ENCODE assay signal across 21 mouse cellular contexts in the genomic region with DNA sequence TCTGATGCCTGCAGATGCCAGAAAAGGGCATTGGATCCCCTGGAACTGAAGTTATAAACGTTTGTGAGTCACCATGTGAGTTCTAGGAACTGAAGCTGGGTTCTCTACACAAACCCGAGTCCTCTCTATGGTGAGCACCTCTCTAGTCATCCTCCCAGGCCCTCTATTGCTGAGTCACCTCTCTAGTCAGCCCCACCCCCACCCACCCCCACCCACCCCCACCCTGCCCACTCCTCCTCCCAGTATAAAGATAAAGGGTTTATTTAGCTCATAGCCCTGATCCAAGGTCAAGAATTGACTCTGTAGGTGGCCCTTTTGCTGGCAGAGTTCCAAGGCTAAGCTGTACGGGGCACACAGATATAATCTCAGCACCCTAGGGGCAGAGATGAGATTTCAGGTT. TPM values are rescaled to one million over a fixed set of nuclear protein-coding genes. Genes with fewer than 3 reads are reported as not detected.
DNase-seq lines count a peak whose midpoint lies in the region; ATAC-seq and TF ChIP-seq lines count a peak whose summit lies in the region.
"Had no signal": no experiment of that assay in that cellular context is flagged by ENCODE, and none has a peak within 500 bp of the region (broad histone marks: within the 10 kb centered on the region; RNA-seq: fewer than 3 reads in every experiment).

No protein-coding gene starts in this region.

- H3K27ac ChIP-seq in ES-Bruce4 (ENCODE audit: insufficient read depth, low read length), result peak overlapping the region; percentile 72
- no peak overlapping the region for H3K27ac ChIP-seq in liver, embryonic 14.5 days
- no peak overlapping the region for H3K27ac ChIP-seq in thymus, adult 2 months (ENCODE audit: control insufficient read depth, insufficient read depth, low read length)
- H3K27ac ChIP-seq: lung, embryonic 15.5 days; neural tube, embryonic 13.5 days had no signal

- no peak for TF ChIP-seq EP300 in ES-Bruce4 (IDR thresholded peaks at IDR 0.05; ENCODE audit: insufficient read depth, low read depth, low read length)
- no peak for TF ChIP-seq EP300 in liver, embryonic 14.5 days (IDR thresholded peaks at IDR 0.05; ENCODE audit: low read depth)

- no peaks in the 10 kb centered on the region for H3K9me3 ChIP-seq in ES-Bruce4 (replicated peaks; ENCODE audit: control insufficient read depth, insufficient read depth, low read length, poor library complexity, severe bottlenecking)
- H3K9me3 ChIP-seq in liver, embryonic 14.5 days (ENCODE audit: control insufficient read depth, low read length), result no peaks in the 10 kb centered on the region
- H3K9me3 ChIP-seq: lung, embryonic 15.5 days; neural tube, embryonic 13.5 days had no signal

- 10% methylated on average over 3 of the region's 3 CpGs for WGBS in liver, embryonic 14.5 days (ENCODE audit: insufficient replicate concordance)
- WGBS in thymus, adult 2 months, result 53% methylated on average over 3 of the region's 3 CpGs

- no peak overlapping the region for H3K9ac ChIP-seq in ES-Bruce4 (ENCODE audit: low read depth, poor library complexity, severe bottlenecking)
- no peak overlapping the region for H3K9ac ChIP-seq in liver, embryonic 14.5 days (replicated peaks)
- H3K9ac ChIP-seq: lung, embryonic 15.5 days; neural tube, embryonic 13.5 days had no signal

- no peak overlapping the region for H3K4me3 ChIP-seq in ES-Bruce4 (ENCODE audit: low read depth, low read length)
- H3K4me3 ChIP-seq in liver, embryonic 14.5 days (ENCODE audit: insufficient read depth in 1 of 2, low read depth in 2 of 2, low read length in 2 of 2), result no peak overlapping the region
- H3K4me3 ChIP-seq in thymus, adult 2 months (ENCODE audit: control insufficient read depth, insufficient read depth, low read length), result no peak overlapping the region
- H3K4me3 ChIP-seq: erythroblast, embryonic 14.5 days; lung, embryonic 15.5 days; neural tube, embryonic 13.5 days had no signal

- H3K36me3 ChIP-seq in ES-Bruce4 (ENCODE audit: control insufficient read depth, insufficient read depth, low read length, poor library complexity, severe bottlenecking), result no peaks in the 10 kb centered on the region
- H3K36me3 ChIP-seq in liver, embryonic 14.5 days (replicated peaks; ENCODE audit: control insufficient read depth, insufficient read depth, low read depth), result no peaks in the 10 kb centered on the region
- no peaks in the 10 kb centered on the region for H3K36me3 ChIP-seq in thymus, adult 2 months (ENCODE audit: control insufficient read depth, insufficient read depth, low read length)
- H3K36me3 ChIP-seq: lung, embryonic 15.5 days; neural tube, embryonic 13.5 days had no signal

- TF ChIP-seq POLR2A in ES-Bruce4 (IDR thresholded peaks at IDR 0.05; ENCODE audit: insufficient read depth, low read length), result no peak
- TF ChIP-seq POLR2A in thymus, adult 2 months (IDR thresholded peaks at IDR 0.05; ENCODE audit: control insufficient read depth, extremely low read depth, insufficient read depth, low read length, poor library complexity), result no peak

- ATAC-seq in common myeloid progenitor, adult 5-6 weeks (replicated peaks; ENCODE audit: low read depth, poor library complexity, severe bottlenecking), result 0 out of 2 replicates have a peak, but pooled peaks have one; percentile 29
- peak; percentile 84 for ATAC-seq in liver, embryonic 14.5 days (ENCODE audit: insufficient read depth)
- ATAC-seq: forebrain, embryonic 16.5 days had no signal

- no peak for TF ChIP-seq CTCF in ES-Bruce4 (IDR thresholded peaks at IDR 0.05; ENCODE audit: low read depth, low read length)
- TF ChIP-seq CTCF in liver, embryonic 14.5 days (IDR thresholded peaks at IDR 0.05; ENCODE audit: low read depth), result no peak
- no peak for TF ChIP-seq CTCF in thymus, adult 2 months (IDR thresholded peaks at IDR 0.05; ENCODE audit: borderline replicate concordance, control insufficient read depth, extremely low read depth, insufficient read depth, low read length, poor library complexity)

- H3K4me1 ChIP-seq in ES-Bruce4 (ENCODE audit: control insufficient read depth, insufficient read depth, low read length), result no peaks in the 10 kb centered on the region
- peaks cover 0 to 11% of the 10 kb centered on the region in 2 experiments; a peak in 3 of 4 replicates for H3K4me1 ChIP-seq in liver, embryonic 14.5 days (replicated peaks; ENCODE audit: control insufficient read depth in 2 of 2, insufficient read depth in 2 of 2, low read length in 1 of 2)
- no peaks in the 10 kb centered on the region for H3K4me1 ChIP-seq in thymus, adult 2 months (replicated peaks; ENCODE audit: control insufficient read depth, insufficient read depth, low read length)
- H3K4me1 ChIP-seq: neural tube, embryonic 13.5 days had no signal

- no peak overlapping the region for H3K4me2 ChIP-seq in liver, embryonic 14.5 days (ENCODE audit: low read depth)
- H3K4me2 ChIP-seq: lung, embryonic 15.5 days; neural tube, embryonic 13.5 days had no signal

- H3K27me3 ChIP-seq in ES-Bruce4 (ENCODE audit: control insufficient read depth, insufficient read depth, low read length, poor library complexity, severe bottlenecking), result no peaks in the 10 kb centered on the region
- no peaks in the 10 kb centered on the region for H3K27me3 ChIP-seq in liver, embryonic 14.5 days (ENCODE audit: control insufficient read depth, insufficient read depth, low read length)
- H3K27me3 ChIP-seq in thymus, adult 2 months (ENCODE audit: control insufficient read depth, insufficient read depth, low read length), result no peaks in the 10 kb centered on the region
- H3K27me3 ChIP-seq: lung, embryonic 15.5 days; neural tube, embryonic 13.5 days had no signal

- DNase-seq in adrenal gland, postnatal 10 days, result peak; percentile 26
- DNase-seq in adrenal gland, postnatal 36 days, result no peak
- peak in 1 of 3 experiments; percentile 29 for DNase-seq in liver, embryonic 14.5 days (ENCODE audit: low read depth in 3 of 3, low spot score in 3 of 3)
- DNase-seq in thymus, adult 2 months, result no peak
- no peak for DNase-seq in spleen, postnatal 36 days (ENCODE audit: low spot score in 2 of 2)
- no peak for DNase-seq in testis, postnatal 10 days (ENCODE audit: low spot score)
- DNase-seq: adrenal gland, postnatal 14 days; heart, postnatal 4 days; kidney, adult 11 months; kidney, postnatal 14 days; retina, postnatal 1 day had no signal

RNA-seq across cellular contexts. Expression of gene Nsun7, which starts 27.2 kb away (rescaled TPM):
- under 1 TPM; 0.39 to 0.48 TPM for total RNA-seq in adrenal gland, postnatal 10 days (2021)
- under 1 TPM; 0.49 to 0.56 TPM for total RNA-seq in adrenal gland, postnatal 36 days (2021)
- polyA plus RNA-seq in ES-Bruce4 (2011; ENCODE audit: insufficient read depth, insufficient read length, low read depth, missing spikeins), result 0.37 and 0.94 TPM in 2 replicates
- 0.37 and 0.73 TPM in 2 replicates for total RNA-seq in common myeloid progenitor, adult 5-6 weeks (2017)
- polyA plus RNA-seq in liver, embryonic 14.5 days (2012; rRNA removed), result 0.02 and 0.04 TPM in 2 replicates
- polyA plus RNA-seq in liver, embryonic 14.5 days (2014; fragmentation: Nextera tagmentation; extraction: Ambion mirVana), result not detected in 2 replicates
- polyA plus RNA-seq in thymus, adult 2 months (2012; rRNA removed), result 0.28 and 0.31 TPM in 2 replicates
- total RNA-seq: gastrocnemius, adult 8-10 months; megakaryocyte-erythroid progenitor cell, adult 5-6 weeks; monocyte, adult 5-6 weeks had no signal
- polyA plus RNA-seq: erythroblast, embryonic 14.5 days; small intestine, adult 2 months had no signal

RNA-seq across cellular contexts. Expression of gene Rbm47, which starts 59.5 kb away (rescaled TPM):
- total RNA-seq in adrenal gland, postnatal 10 days (2021), result 10 to 100 TPM; 54.7 to 55.9 TPM
- total RNA-seq in adrenal gland, postnatal 36 days (2021), result 100 to 1,000 TPM; 102 to 121 TPM
- 82.8 and 88.1 TPM in 2 replicates for polyA plus RNA-seq in ES-Bruce4 (2011; ENCODE audit: insufficient read depth, insufficient read length, low read depth, missing spikeins)
- total RNA-seq in common myeloid progenitor, adult 5-6 weeks (2017), result 2.7 and 7.0 TPM in 2 replicates
- 3.1 and 3.5 TPM in 2 replicates for polyA plus RNA-seq in liver, embryonic 14.5 days (2012; rRNA removed)
- 7.7 and 9.0 TPM in 2 replicates for polyA plus RNA-seq in liver, embryonic 14.5 days (2014; fragmentation: Nextera tagmentation; extraction: Ambion mirVana)
- 12.6 and 12.7 TPM in 2 replicates for polyA plus RNA-seq in thymus, adult 2 months (2012; rRNA removed)
